Mouse (Mus musculus): ENCODE results near the gene Abca17. TPM values are rescaled to one million over a fixed set of nuclear protein-coding genes. Genes with fewer than 3 reads are reported as not detected.

The Abca17 gene
- polyA plus RNA-seq, 1 experiment from 2014 or later = not detected

GRCm38 (mm10) chr17:24375094-24375712 is 24.3 kb upstream of the Abca17 start:
- H3K4me1 ChIP-seq (replicated peaks; ENCODE audit: control insufficient read depth, insufficient read depth, low read length) = peaks cover 22% of the 10 kb centered on the region
- peaks cover 28% of the 10 kb centered on the region for H3K36me3 ChIP-seq (ENCODE audit: control insufficient read depth, insufficient read depth, low read length)
- no peaks in the 10 kb centered on the region for H3K27me3 ChIP-seq (replicated peaks; ENCODE audit: control insufficient read depth, insufficient read depth, low read length)
- H3K9me3 ChIP-seq (ENCODE audit: control insufficient read depth, low read length) = no peaks in the 10 kb centered on the region
- no peak overlapping the region; the same call in 1 of the 2 replicates for H3K9ac ChIP-seq (ENCODE audit: low read depth, low read length)
- DNase-seq (ENCODE audit: low spot score) (no peak), ATAC-seq (replicated peaks; ENCODE audit: low FRiP score) (0 out of 2 replicates have a peak, but pooled peaks have one; percentile 26)
- H3K4me2 ChIP-seq = peak overlapping the region; percentile 20; the same call in 1 of the 2 replicates
- H3K4me3 ChIP-seq (ENCODE audit: low read depth, low read length) = no peak overlapping the region
- H3K27ac ChIP-seq (ENCODE audit: low read depth, low read length) = no peak overlapping the region; the same call in 1 of the 2 replicates
- WGBS = 68% methylated on average over 4 of the region's 5 CpGs

- Histone ChIP-seq H3K4me2 (no peak overlapping the region), H3K27me3 (replicated peaks; ENCODE audit: control insufficient read depth, insufficient read depth, low read length) (no peaks in the 10 kb centered on the region), H3K4me3 (ENCODE audit: low read depth, low read length) (no peak overlapping the region), H3K27ac (ENCODE audit: low read depth, low read length) (no peak overlapping the region), H3K9me3 (ENCODE audit: control insufficient read depth, low read length) (no peaks in the 10 kb centered on the region), H3K36me3 (ENCODE audit: control insufficient read depth, insufficient read depth, low read length) (peaks cover 9% of the 10 kb centered on the region; the same call in 1 of the 2 replicates), H3K4me1 (replicated peaks; ENCODE audit: control insufficient read depth, insufficient read depth, low read length) (peaks cover 1% of the 10 kb centered on the region), H3K9ac (ENCODE audit: low read depth, low read length) (no peak overlapping the region)
- WGBS = 70% methylated on average over 13 of the region's 13 CpGs
- DNase-seq (ENCODE audit: low spot score) (no peak), ATAC-seq (replicated peaks; ENCODE audit: low FRiP score) (no peak)
Measured at GRCm38 (mm10) chr17:24365863-24366262, 15.0 kb upstream of the Abca17 start.

GRCm38 (mm10) chr17:24364461-24364860 is 13.6 kb upstream of the Abca17 start:
- Histone ChIP-seq H3K4me2 (no peak overlapping the region), H3K4me3 (ENCODE audit: low read depth, low read length) (no peak overlapping the region), H3K9ac (ENCODE audit: low read depth, low read length) (no peak overlapping the region), H3K36me3 (ENCODE audit: control insufficient read depth, insufficient read depth, low read length) (peaks cover 9% of the 10 kb centered on the region; the same call in 1 of the 2 replicates), H3K4me1 (replicated peaks; ENCODE audit: control insufficient read depth, insufficient read depth, low read length) (peaks cover 12% of the 10 kb centered on the region), H3K27me3 (replicated peaks; ENCODE audit: control insufficient read depth, insufficient read depth, low read length) (no peaks in the 10 kb centered on the region), H3K27ac (ENCODE audit: low read depth, low read length) (no peak overlapping the region), H3K9me3 (ENCODE audit: control insufficient read depth, low read length) (no peaks in the 10 kb centered on the region)
- ATAC-seq (replicated peaks; ENCODE audit: low FRiP score) = no peak
- DNase-seq (ENCODE audit: low spot score) = no peak
- WGBS = 93% methylated on average over 9 of the region's 9 CpGs

GRCm38 (mm10) chr17:24362527-24362926 is 11.7 kb upstream of the Abca17 start:
- DNase-seq (ENCODE audit: low spot score) = no peak
- Histone ChIP-seq H3K4me2 (no peak overlapping the region), H3K9ac (ENCODE audit: low read depth, low read length) (no peak overlapping the region), H3K27me3 (replicated peaks; ENCODE audit: control insufficient read depth, insufficient read depth, low read length) (no peaks in the 10 kb centered on the region), H3K9me3 (ENCODE audit: control insufficient read depth, low read length) (no peaks in the 10 kb centered on the region), H3K36me3 (ENCODE audit: control insufficient read depth, insufficient read depth, low read length) (peaks cover 9% of the 10 kb centered on the region; the same call in 1 of the 2 replicates), H3K27ac (ENCODE audit: low read depth, low read length) (no peak overlapping the region), H3K4me3 (ENCODE audit: low read depth, low read length) (no peak overlapping the region), H3K4me1 (replicated peaks; ENCODE audit: control insufficient read depth, insufficient read depth, low read length) (peaks cover 15% of the 10 kb centered on the region)
- WGBS = 78% methylated on average over 9 of the region's 9 CpGs
- ATAC-seq (replicated peaks; ENCODE audit: low FRiP score) = 0 out of 2 replicates have a peak, but pooled peaks have one; percentile 26

- no peaks in the 10 kb centered on the region for H3K9me3 ChIP-seq (ENCODE audit: control insufficient read depth, low read length)
- peaks cover 3% of the 10 kb centered on the region; the same call in 1 of the 2 replicates for H3K36me3 ChIP-seq (ENCODE audit: control insufficient read depth, insufficient read depth, low read length)
- peaks cover 15% of the 10 kb centered on the region for H3K4me1 ChIP-seq (replicated peaks; ENCODE audit: control insufficient read depth, insufficient read depth, low read length)
- H3K4me2 ChIP-seq = no peak overlapping the region
- DNase-seq (ENCODE audit: low spot score) = no peak
- no peak overlapping the region for H3K27ac ChIP-seq (ENCODE audit: low read depth, low read length)
- no peak for ATAC-seq (replicated peaks; ENCODE audit: low FRiP score)
- no peak overlapping the region for H3K4me3 ChIP-seq (ENCODE audit: low read depth, low read length)
- no peaks in the 10 kb centered on the region for H3K27me3 ChIP-seq (replicated peaks; ENCODE audit: control insufficient read depth, insufficient read depth, low read length)
- 77% methylated on average over 5 of the region's 5 CpGs for WGBS
- no peak overlapping the region for H3K9ac ChIP-seq (ENCODE audit: low read depth, low read length)
Measured at GRCm38 (mm10) chr17:24361291-24361690, 10.4 kb upstream of the Abca17 start.

- Histone ChIP-seq H3K9me3 (ENCODE audit: control insufficient read depth, low read length) (no peaks in the 10 kb centered on the region), H3K4me3 (ENCODE audit: low read depth, low read length) (no peak overlapping the region), H3K36me3 (ENCODE audit: control insufficient read depth, insufficient read depth, low read length) (peaks cover 3% of the 10 kb centered on the region; the same call in 1 of the 2 replicates), H3K27ac (ENCODE audit: low read depth, low read length) (no peak overlapping the region), H3K27me3 (replicated peaks; ENCODE audit: control insufficient read depth, insufficient read depth, low read length) (no peaks in the 10 kb centered on the region), H3K9ac (ENCODE audit: low read depth, low read length) (no peak overlapping the region), H3K4me2 (no peak overlapping the region), H3K4me1 (replicated peaks; ENCODE audit: control insufficient read depth, insufficient read depth, low read length) (peaks cover 15% of the 10 kb centered on the region)
- 74% methylated on average over 8 of the region's 8 CpGs for WGBS
- ATAC-seq (replicated peaks; ENCODE audit: low FRiP score) (no peak), DNase-seq (ENCODE audit: low spot score) (no peak)
Measured at GRCm38 (mm10) chr17:24360841-24361240, 10.0 kb upstream of the Abca17 start.

- 58% methylated on average over 2 of the region's 2 CpGs for WGBS
- Histone ChIP-seq H3K9me3 (ENCODE audit: control insufficient read depth, low read length) (no peaks in the 10 kb centered on the region), H3K4me2 (no peak overlapping the region), H3K4me3 (ENCODE audit: low read depth, low read length) (no peak overlapping the region), H3K4me1 (replicated peaks; ENCODE audit: control insufficient read depth, insufficient read depth, low read length) (peaks cover 23% of the 10 kb centered on the region), H3K27ac (ENCODE audit: low read depth, low read length) (no peak overlapping the region), H3K27me3 (replicated peaks; ENCODE audit: control insufficient read depth, insufficient read depth, low read length) (no peaks in the 10 kb centered on the region), H3K36me3 (ENCODE audit: control insufficient read depth, insufficient read depth, low read length) (peaks cover 2% of the 10 kb centered on the region; the same call in 1 of the 2 replicates), H3K9ac (ENCODE audit: low read depth, low read length) (no peak overlapping the region)
- ATAC-seq (replicated peaks; ENCODE audit: low FRiP score) = no peak
- DNase-seq (ENCODE audit: low spot score) = no peak
Measured at GRCm38 (mm10) chr17:24359903-24360302, 9.0 kb upstream of the Abca17 start.

GRCm38 (mm10) chr17:24359006-24359405 is 8.1 kb upstream of the Abca17 start:
- Histone ChIP-seq H3K27me3 (replicated peaks; ENCODE audit: control insufficient read depth, insufficient read depth, low read length) (no peaks in the 10 kb centered on the region), H3K9me3 (ENCODE audit: control insufficient read depth, low read length) (no peaks in the 10 kb centered on the region), H3K9ac (ENCODE audit: low read depth, low read length) (no peak overlapping the region), H3K36me3 (ENCODE audit: control insufficient read depth, insufficient read depth, low read length) (no peaks in the 10 kb centered on the region), H3K4me2 (no peak overlapping the region), H3K27ac (ENCODE audit: low read depth, low read length) (no peak overlapping the region), H3K4me3 (ENCODE audit: low read depth, low read length) (no peak overlapping the region), H3K4me1 (replicated peaks; ENCODE audit: control insufficient read depth, insufficient read depth, low read length) (peaks cover 30% of the 10 kb centered on the region)
- ATAC-seq (replicated peaks; ENCODE audit: low FRiP score) = no peak
- 88% methylated on average over 8 of the region's 8 CpGs for WGBS
- no peak for DNase-seq (ENCODE audit: low spot score)

GRCm38 (mm10) chr17:24355284-24355683 is 4.4 kb upstream of the Abca17 start:
- Histone ChIP-seq H3K36me3 (ENCODE audit: control insufficient read depth, insufficient read depth, low read length) (no peaks in the 10 kb centered on the region), H3K4me2 (peak overlapping the region; percentile 99), H3K9me3 (ENCODE audit: control insufficient read depth, low read length) (no peaks in the 10 kb centered on the region), H3K4me3 (ENCODE audit: low read depth, low read length) (no peak overlapping the region), H3K9ac (ENCODE audit: low read depth, low read length) (no peak overlapping the region), H3K27me3 (replicated peaks; ENCODE audit: control insufficient read depth, insufficient read depth, low read length) (peaks cover 9% of the 10 kb centered on the region), H3K27ac (ENCODE audit: low read depth, low read length) (peak overlapping the region; percentile 50; the same call in 1 of the 2 replicates), H3K4me1 (replicated peaks; ENCODE audit: control insufficient read depth, insufficient read depth, low read length) (peaks cover 42% of the 10 kb centered on the region)
- DNase-seq (ENCODE audit: low spot score) = no peak
- no peak for ATAC-seq (replicated peaks; ENCODE audit: low FRiP score)
- 82% methylated on average over 8 of the region's 8 CpGs for WGBS
